Mouse (Mus musculus) liver, postnatal 0 days (tissue): ENCODE measurements at regions not wholly inside any gene's neighbourhood (a gene's known extent, or its start where the extent isn't known, plus 50 kb on each side); places are given as distances from the start of the nearest gene placed in this dataset.

ENCODE experiments used
- ATAC-seq: fragments of 200-750 bp; cut with Nextera tagmentation; 2 replicates; pipeline ENCODE4 v1.8.0; 2017; ENCODE audit warnings: mild to moderate bottlenecking, moderate library complexity
- DNase-seq: peaks from one replicate; pipeline ENCODE4 v3.0.0-alpha.2; 2016
- H3K27ac ChIP-seq: fragments of 300-500 bp; sonication (generic); 2 replicates; pipeline ENCODE4 v1.5.1; 2014; ENCODE audit warnings: antibody characterized with exemption, moderate library complexity, mild to moderate bottlenecking, low read depth
- H3K27me3 ChIP-seq: fragments of 300-500 bp; sonication (generic); 2 replicates; pipeline ENCODE4 v1.6.1; 2014; ENCODE audit warnings: low read length, control low read depth, mixed read lengths; ENCODE audit not compliant: insufficient read depth
- H3K36me3 ChIP-seq: fragments of 300-500 bp; sonication (generic); replicated peaks from 2 replicates; pipeline ENCODE4 v1.6.1; 2014; ENCODE audit warnings: mild to moderate bottlenecking, control low read depth, low read length, moderate library complexity, mixed read lengths; ENCODE audit not compliant: insufficient read depth
- H3K4me1 ChIP-seq: fragments of 300-500 bp; sonication (generic); 2 replicates; pipeline ENCODE4 v1.6.1; 2014; ENCODE audit warnings: antibody characterized with exemption, mild to moderate bottlenecking, control low read depth; ENCODE audit not compliant: insufficient read depth
- H3K4me2 ChIP-seq: fragments of 300-500 bp; sonication (generic); 2 replicates; pipeline ENCODE4 v1.6.1; 2014; ENCODE audit warnings: low read depth, mild to moderate bottlenecking, low read length, moderate library complexity, mixed read lengths
- H3K4me3 ChIP-seq: fragments of 300-500 bp; sonication (generic); 2 replicates; pipeline ENCODE4 v1.5.1; 2014; ENCODE audit warnings: low read depth, low read length
- H3K9ac ChIP-seq: fragments of 300-500 bp; sonication (generic); replicated peaks from 2 replicates; pipeline ENCODE4 v1.6.1; 2014; ENCODE audit warnings: mild to moderate bottlenecking, moderate library complexity
- H3K9me3 ChIP-seq: fragments of 300-500 bp; sonication (generic); 2 replicates; pipeline ENCODE4 v1.6.1; 2016; ENCODE audit warnings: mild to moderate bottlenecking, control low read depth, low read length, mixed read lengths
- CTCF ChIP-seq: sonication (generic); IDR thresholded peaks from 2 replicates; pipeline ENCODE4 v1.5.1; 2016; ENCODE audit warnings: antibody characterized with exemption, low read depth
- EP300 ChIP-seq: IDR thresholded peaks from 2 replicates; pipeline ENCODE4 v1.6.1; 2016; ENCODE audit warnings: antibody characterized with exemption, low read depth, mild to moderate bottlenecking
- WGBS: fragments of 180-500 bp; shearing (Covaris S2); extraction: QIAGEN DNeasy Blood & Tissue Kit; methylation state at CpG from one replicate; pipeline ENCODE4 v1.1.7; 2014; ENCODE audit not compliant: insufficient replicate concordance; 5-methylcytosine and 5-hydroxymethylcytosine counted together

- ATAC-seq (no peak), DNase-seq (no peak)
- Histone ChIP-seq H3K27ac (no peak overlapping the region), H3K27me3 (no peaks in the 10 kb centered on the region), H3K4me3 (no peak overlapping the region), H3K4me2 (no peak overlapping the region), H3K9me3 (no peaks in the 10 kb centered on the region), H3K9ac (no peak overlapping the region), H3K4me1 (0 out of 2 replicates have a peak, but pooled peaks cover 4% of the 10 kb centered on the region), H3K36me3 (no peaks in the 10 kb centered on the region)
- TF ChIP-seq EP300 (no peak), CTCF (no peak)
Observed at GRCm38 (mm10) chr3:148246786-148247185, 743.6 kb downstream of the Adgrl2 start.

GRCm38 (mm10) chr3:148238093-148238492 lies 752.3 kb downstream of the Adgrl2 start:
- no peak overlapping the region for H3K4me2 ChIP-seq
- H3K27me3 ChIP-seq = no peaks in the 10 kb centered on the region
- H3K4me3 ChIP-seq = no peak overlapping the region
- no peak for TF ChIP-seq CTCF
- no peak for TF ChIP-seq EP300
- no peak for DNase-seq
- no peak overlapping the region for H3K9ac ChIP-seq
- no peaks in the 10 kb centered on the region for H3K9me3 ChIP-seq
- H3K27ac ChIP-seq = no peak overlapping the region
- no peak for ATAC-seq
- H3K4me1 ChIP-seq = no peaks in the 10 kb centered on the region
- H3K36me3 ChIP-seq = no peaks in the 10 kb centered on the region

- H3K27ac ChIP-seq = no peak overlapping the region
- DNase-seq = no peak
- no peak overlapping the region for H3K4me3 ChIP-seq
- WGBS = 83% methylated on average over 6 of the region's 6 CpGs
- no peak overlapping the region for H3K9ac ChIP-seq
- no peaks in the 10 kb centered on the region for H3K36me3 ChIP-seq
- TF ChIP-seq CTCF (no peak), EP300 (no peak)
- no peak overlapping the region for H3K4me2 ChIP-seq
- H3K4me1 ChIP-seq = no peaks in the 10 kb centered on the region
- no peak for ATAC-seq
- H3K27me3 ChIP-seq = no peaks in the 10 kb centered on the region
- no peaks in the 10 kb centered on the region for H3K9me3 ChIP-seq
Observed at GRCm38 (mm10) chr3:148237555-148237954, 752.8 kb downstream of the Adgrl2 start.

GRCm38 (mm10) chr3:148233616-148234015 lies 756.7 kb downstream of the Adgrl2 start:
- H3K4me3 ChIP-seq = no peak overlapping the region
- no peaks in the 10 kb centered on the region for H3K4me1 ChIP-seq
- DNase-seq (no peak), ATAC-seq (no peak)
- TF ChIP-seq EP300 (no peak), CTCF (no peak)
- no peaks in the 10 kb centered on the region for H3K36me3 ChIP-seq
- 73% methylated on average over 2 of the region's 2 CpGs for WGBS
- no peak overlapping the region for H3K9ac ChIP-seq
- no peak overlapping the region for H3K4me2 ChIP-seq
- no peaks in the 10 kb centered on the region for H3K9me3 ChIP-seq
- H3K27me3 ChIP-seq = no peaks in the 10 kb centered on the region
- no peak overlapping the region for H3K27ac ChIP-seq

GRCm38 (mm10) chr3:148229192-148229591 lies 761.2 kb downstream of the Adgrl2 start:
- no peaks in the 10 kb centered on the region for H3K4me1 ChIP-seq
- H3K27ac ChIP-seq = no peak overlapping the region
- H3K36me3 ChIP-seq = no peaks in the 10 kb centered on the region
- WGBS = 68% methylated on average over 3 of the region's 3 CpGs
- H3K9me3 ChIP-seq = no peaks in the 10 kb centered on the region
- ATAC-seq (no peak), DNase-seq (no peak)
- no peak overlapping the region for H3K4me2 ChIP-seq
- no peak overlapping the region for H3K9ac ChIP-seq
- no peak overlapping the region for H3K4me3 ChIP-seq
- no peaks in the 10 kb centered on the region for H3K27me3 ChIP-seq
- TF ChIP-seq CTCF (no peak), EP300 (no peak)

GRCm38 (mm10) chr3:148228002-148228707 lies 762.2 kb downstream of the Adgrl2 start:
- 66% methylated on average over 9 of the region's 9 CpGs for WGBS
- Histone ChIP-seq H3K4me3 (no peak overlapping the region), H3K27me3 (no peaks in the 10 kb centered on the region), H3K4me1 (no peaks in the 10 kb centered on the region), H3K36me3 (no peaks in the 10 kb centered on the region), H3K9ac (no peak overlapping the region), H3K27ac (no peak overlapping the region), H3K9me3 (no peaks in the 10 kb centered on the region), H3K4me2 (no peak overlapping the region)
- TF ChIP-seq EP300 = no peak
- TF ChIP-seq CTCF = no peak
- no peak for DNase-seq
- no peak for ATAC-seq

- 39% methylated on average over 5 of the region's 5 CpGs for WGBS
- Histone ChIP-seq H3K9me3 (no peaks in the 10 kb centered on the region), H3K4me3 (no peak overlapping the region), H3K9ac (no peak overlapping the region), H3K4me1 (no peaks in the 10 kb centered on the region), H3K27ac (no peak overlapping the region), H3K27me3 (no peaks in the 10 kb centered on the region), H3K36me3 (no peaks in the 10 kb centered on the region), H3K4me2 (no peak overlapping the region)
- DNase-seq = no peak
- ATAC-seq = peak; percentile 71
- TF ChIP-seq CTCF = no peak
- no peak for TF ChIP-seq EP300
Observed at GRCm38 (mm10) chr3:148220826-148221225, 769.5 kb downstream of the Adgrl2 start.
